Mouse (Mus musculus): ENCODE results near the gene Ltbp4.

Gene Ltbp4

DNA sequence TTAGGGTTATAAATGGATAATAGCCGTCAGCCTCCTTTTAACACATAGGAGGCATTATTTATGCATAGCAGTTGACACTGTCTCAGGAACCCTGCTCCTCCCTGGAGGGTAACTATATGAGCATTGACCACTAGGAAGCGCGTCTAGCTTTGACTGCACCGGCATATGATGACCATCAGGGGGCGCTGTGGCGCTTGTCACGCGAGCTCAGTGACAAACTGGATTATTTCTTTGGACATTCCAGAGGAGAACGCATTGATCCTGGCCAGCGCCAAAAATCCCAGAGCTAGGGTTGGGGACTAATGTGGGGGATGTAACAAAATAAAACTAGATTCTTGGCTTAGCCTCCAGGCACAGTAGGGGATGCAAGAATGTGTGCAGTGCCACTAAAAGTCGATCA, 35.3 kb downstream of the Ltbp4 start:
- in situ Hi-C loops (cut with MboI, MseI) = no loop called here

DNA sequence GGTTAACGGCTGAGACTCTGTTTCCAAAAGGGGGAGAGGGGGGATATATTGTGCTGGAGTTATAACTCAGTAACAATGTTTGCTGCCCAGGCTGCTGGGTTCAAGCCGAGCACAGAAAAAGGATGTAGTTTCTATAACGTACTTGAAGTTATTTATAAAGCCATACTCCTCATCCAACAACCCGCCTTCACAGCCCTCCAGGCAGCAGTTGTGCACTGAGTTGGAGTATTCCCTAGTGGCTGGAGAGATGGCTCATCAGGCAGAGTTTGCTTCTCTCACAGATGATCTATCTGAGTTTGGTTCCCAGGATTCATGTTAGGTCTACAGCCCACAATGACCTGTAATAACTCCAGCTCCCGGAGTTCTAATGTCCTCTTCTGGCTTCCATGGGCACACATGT, 36.7 kb downstream of the Ltbp4 start:
- in situ Hi-C loops (cut with MboI, MseI) = no loop called here

DNA sequence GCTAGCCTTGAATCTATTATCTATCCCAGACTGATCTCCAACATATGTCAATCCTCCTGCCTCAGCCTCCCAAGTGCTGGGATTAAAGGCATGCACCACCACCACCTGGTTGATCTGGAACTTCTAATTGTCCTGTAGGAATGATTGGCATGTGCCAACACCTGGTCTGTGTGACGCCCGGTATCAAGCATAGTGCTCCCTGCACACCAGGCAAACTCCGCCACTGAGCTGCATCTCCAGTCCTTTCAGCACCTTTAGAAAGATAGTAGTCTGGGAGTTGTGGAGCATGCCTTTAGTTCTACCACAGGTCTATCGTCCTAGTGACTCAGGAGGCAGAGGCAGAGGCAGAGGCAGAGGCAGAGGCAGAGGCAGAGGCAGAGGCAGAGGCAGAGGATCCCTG, 37.1 kb downstream of the Ltbp4 start:
- in situ Hi-C loops (cut with MboI, MseI) = no loop called here

DNA sequence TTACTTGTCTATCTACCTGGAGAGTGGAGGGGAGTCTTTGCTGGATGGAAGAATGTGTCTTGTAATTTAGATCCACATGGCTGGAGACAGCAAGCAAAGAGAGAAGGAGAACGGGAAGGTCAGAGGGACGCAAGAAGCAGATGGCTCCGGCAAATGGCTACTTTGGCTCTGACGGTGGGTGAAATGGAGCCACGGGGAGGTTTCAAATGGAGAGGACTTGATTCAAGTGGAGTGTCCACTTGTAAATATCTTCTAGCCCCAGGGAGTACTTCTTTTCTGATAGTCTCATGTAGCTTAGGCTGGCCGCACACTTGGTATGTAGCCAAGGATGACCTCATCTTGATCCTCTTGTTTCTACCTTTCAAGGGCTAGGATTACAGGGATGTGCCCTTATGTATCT, 38.7 kb downstream of the Ltbp4 start:
- in situ Hi-C loops (cut with MboI, MseI) = loop anchor here (10.0 kb wide), 2 partner anchors 734 to 1204 kb away; no protein-coding TSS in a partner anchor

DNA sequence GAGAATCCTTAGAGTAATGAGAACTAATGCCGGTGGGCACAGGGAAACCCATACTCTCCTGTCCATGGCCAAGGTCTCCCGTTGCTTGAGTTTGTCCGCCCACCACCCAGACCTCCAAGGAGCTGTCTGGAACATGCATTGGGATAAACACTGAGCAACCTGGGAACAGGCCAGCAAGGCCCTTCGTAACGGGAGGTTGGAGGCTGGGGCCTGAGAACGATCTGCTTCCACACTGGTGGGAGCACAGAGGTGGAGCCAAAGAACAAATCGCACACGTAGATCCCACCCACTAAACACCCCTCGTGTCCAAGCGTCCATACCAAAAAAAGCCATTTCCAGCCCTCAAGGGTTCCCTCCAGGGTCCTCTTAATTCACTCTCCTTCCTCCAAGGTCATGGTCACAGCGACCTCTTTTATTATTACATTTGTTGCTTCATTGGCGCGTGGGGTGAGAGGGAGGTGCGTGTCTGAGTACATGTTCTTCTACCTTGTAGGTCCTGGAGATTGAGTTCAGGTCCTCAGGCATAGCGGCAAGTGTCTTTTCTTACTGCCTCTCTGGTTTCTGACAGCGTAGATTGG, 39.4 kb downstream of the Ltbp4 start:
- in situ Hi-C loops (cut with MboI, MseI) = loop anchor here (10.0 kb wide), 2 partner anchors 733 to 1203 kb away; no protein-coding TSS in a partner anchor

DNA sequence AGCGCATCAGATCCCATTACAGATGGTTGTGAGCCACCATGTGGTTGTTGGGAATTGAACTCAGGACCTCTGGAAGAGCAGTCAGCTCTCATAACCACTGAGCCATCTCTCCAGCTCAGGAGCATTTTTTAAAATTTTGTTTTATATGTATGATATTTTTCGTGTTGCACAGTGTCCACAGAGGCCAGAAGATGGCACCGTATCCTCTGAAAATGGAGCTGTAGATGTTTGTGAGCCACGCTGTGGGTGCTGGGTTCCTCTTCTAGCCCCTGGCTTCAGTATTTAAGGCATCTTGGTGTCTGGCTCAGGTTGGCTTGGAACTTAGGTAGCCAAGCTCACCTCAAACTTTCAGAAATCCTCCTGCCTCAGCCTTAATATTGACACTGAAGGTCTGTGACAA, 41.0 kb downstream of the Ltbp4 start:
- in situ Hi-C loops (cut with MboI, MseI) = loop anchor here (10.0 kb wide), 2 partner anchors 732 to 1202 kb away; no protein-coding TSS in a partner anchor

DNA sequence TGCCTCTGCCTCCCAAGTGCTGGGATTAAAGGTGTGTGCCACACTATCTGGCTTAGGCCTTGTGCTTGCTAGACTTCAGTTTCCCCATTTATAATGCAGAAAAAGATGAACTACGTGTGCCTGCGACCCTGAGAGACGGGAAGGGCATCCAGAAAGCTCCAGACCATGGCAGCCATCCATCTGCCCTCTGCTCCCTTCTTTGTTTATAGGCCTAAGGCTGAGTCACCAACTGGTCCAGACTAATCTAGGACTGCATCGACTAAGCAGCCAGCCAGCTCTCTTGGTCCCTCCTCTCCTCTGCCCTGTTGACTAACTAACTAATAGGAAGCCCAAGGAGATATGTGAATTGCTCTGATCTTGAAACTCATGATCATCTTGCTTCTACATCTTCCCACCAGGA, 41.5 kb downstream of the Ltbp4 start:
- in situ Hi-C loops (cut with MboI, MseI) = loop anchor here (10.0 kb wide), 2 partner anchors 731 to 1201 kb away; no protein-coding TSS in a partner anchor

DNA sequence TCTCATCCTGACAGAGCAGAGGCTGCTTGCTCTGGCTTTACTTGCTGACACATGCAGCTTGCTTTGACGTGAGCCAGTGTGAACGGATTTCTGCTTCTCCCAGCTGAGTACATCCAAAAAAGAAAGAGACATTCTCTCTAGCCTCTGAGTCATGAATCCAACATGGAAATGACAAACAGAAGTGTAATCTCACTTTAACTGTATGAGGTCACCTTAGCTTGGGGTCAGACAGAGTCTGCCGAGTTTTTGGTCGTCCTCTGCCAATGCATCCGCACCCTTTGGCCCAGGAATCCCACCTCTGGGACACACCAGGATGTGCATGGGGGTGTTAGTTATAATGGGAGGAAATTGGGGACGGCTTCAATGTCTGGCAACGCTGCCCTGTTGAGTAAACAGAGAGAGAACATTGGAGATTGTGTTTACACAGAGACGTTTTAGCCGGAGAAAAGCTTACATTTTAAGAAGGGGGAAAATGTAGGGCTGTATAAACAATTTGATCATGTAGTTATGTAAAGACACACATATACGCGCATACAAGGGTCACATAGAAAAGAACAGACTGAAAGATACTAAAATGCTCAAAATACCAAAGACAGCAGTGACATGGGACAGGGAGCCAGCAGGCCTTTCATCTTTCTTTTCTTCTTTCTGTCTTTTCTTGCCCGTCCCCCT, 45.6 kb downstream of the Ltbp4 start:
- in situ Hi-C loops (cut with MboI, MseI) = loop anchor here (10.0 kb wide), 2 partner anchors 727 to 1197 kb away; no protein-coding TSS in a partner anchor

DNA sequence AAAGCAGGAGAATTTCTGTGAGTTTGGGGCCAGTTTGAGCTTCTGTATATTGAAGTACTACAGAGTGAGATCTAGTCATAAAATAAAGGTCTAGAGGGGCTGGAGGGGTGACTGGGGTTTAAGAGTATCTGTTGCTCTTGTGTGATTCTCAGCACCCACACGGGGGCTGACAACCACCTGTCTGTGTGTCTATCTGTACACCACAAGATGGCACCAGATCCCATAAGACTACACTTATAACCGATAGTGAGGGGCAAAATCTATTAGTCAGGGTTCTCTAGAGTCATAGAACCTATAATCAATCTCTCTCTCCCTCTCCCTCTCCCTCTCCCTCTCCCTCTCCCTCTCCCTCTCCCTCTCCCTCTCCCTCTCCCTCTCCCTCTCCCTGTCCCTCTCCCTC, 46.9 kb downstream of the Ltbp4 start:
- in situ Hi-C loops (cut with MboI, MseI) = loop anchor here (10.0 kb wide), 2 partner anchors 726 to 1196 kb away; no protein-coding TSS in a partner anchor

DNA sequence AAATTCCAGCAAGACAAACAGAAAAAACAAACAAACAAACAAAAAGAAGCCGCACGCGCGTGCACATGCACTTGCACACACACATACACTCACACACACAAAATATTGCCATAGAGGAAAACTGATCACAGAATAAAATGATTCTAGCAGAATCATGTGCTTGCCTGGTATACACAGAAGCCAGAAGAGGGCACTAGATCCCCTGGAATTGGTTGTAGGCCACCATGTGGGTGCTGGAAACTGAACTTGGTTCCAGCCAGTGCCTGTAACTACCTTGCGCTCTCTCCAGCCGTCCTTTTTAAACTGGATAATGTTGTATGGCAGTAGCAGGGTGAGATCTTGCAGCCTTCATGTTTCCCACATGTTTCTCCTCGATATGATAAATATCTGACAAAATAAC, 48.8 kb downstream of the Ltbp4 start:
- in situ Hi-C loops (cut with MboI, MseI) = no loop called here

DNA sequence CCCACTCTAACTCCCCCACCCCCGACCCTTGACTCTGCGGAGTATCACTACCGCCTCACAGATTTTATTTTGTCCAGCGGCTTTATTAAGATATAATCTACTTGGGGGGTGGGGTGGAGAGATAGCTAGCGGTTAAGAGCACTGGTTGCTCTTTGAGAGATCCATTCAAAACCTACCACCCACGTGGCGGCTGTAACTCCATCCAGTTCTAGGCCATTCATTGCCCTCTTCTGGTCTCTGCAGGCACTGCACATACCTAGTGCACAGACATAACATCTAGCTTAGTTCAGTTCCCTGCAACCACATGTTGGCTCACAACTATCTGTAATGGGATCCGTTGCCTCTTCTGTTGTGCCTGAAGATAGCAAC, 51.8 kb downstream of the Ltbp4 start:
- in situ Hi-C loops (cut with MboI, MseI) = no loop called here

DNA sequence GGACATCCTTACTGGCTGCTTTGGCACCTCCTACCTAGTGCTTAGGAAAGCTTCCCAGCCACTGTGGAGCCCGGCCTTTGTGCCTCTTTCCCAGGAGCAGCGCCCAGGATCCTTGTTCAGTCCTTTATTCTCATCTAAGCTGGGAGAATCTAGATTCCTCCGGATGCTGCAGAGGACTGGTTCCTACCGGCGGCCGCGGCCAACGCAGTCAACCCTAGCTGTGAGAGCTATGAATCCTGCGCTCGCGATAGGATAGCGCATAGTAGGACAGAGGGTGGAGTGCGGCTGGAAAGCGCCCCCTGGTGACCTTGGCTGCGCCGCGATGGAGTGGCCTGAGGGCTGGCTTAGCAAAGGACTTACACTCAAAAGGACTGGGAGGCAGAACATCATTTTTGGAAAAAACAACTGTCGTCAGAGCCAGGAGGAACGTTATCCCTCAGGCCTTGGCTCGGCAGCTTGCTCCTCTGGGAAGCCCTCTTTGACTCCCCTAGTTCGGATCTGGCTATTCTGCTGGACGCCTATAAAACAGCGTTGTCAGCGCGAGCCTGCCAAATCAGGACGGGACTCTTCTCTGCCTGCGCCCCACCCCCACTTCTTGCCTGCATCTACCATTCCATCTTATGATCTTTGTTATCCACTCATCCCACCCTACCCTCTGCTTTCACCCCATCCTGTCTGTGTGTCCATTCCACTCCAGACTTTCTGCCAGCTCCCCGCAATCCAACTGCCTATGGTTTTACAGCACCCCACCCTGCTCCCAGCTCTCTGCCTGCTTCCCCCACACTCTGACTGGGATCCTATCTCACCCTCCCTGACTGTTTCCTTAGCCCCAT, 52.4 kb downstream of the Ltbp4 start:
- in situ Hi-C loops (cut with MboI, MseI) = no loop called here

DNA sequence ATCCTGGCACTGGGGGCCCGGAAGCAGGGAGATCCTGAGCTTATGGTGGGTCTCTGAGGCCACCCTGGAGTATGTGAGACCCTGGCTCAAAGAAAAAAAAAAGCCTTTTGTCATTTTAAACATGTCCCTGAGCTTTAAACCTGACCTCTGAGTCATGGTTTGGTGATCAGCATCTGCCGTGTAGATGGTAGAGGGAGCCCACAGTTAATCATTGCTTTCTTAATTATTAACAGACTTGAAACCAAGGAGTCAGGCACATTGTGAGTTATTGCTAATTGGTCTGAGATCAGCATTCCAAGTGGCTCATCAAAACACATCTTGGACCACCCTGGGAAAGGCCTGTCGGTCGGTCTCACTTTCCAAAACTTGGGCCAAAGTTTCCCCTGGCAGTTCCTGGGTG, 55.3 kb downstream of the Ltbp4 start:
- in situ Hi-C loops (cut with MboI, MseI) = no loop called here

DNA sequence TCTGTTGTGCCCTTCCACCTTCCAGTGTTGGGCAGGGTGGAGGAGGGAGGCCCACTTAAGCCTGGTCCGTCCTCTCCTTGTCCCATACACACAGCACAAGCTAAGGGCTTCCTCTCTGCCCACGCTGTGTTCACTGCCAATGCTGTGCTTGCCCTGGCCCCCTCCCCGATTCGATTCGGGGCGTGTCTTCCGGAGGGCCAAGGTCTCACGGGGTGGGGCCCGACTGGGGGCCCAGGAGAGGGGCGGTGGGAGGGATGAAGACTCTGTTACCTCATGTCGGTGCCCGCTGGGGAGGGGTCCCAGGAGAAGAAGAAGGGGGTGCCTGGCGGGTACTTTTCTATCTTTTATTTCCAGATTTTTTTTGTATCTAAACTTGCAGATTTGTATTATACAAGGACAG, 55.8 kb downstream of the Ltbp4 start:
- in situ Hi-C loops (cut with MboI, MseI) = no loop called here

DNA sequence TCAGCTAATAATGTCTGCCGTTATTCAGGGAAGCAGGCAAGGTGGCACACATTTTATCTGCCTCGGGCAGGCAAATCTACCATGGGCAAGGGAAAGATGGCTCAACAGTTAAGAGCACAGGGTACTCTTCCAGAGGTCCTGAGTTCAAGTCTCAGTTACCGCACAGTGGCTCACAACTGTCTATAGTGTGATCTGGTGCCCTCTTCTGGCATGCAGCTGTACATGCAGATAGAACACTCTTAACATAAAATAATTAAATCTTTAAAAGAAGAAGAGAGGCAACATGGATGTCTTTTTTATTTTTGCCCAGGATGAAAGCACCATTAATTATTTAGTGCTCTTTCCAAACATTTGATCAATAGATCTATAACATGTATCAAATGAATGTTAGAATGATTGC, 60.3 kb downstream of the Ltbp4 start:
- in situ Hi-C loops (cut with MboI, MseI) = loop anchor here (10.0 kb wide), 1 partner anchor 502 kb away; no protein-coding TSS in a partner anchor

DNA sequence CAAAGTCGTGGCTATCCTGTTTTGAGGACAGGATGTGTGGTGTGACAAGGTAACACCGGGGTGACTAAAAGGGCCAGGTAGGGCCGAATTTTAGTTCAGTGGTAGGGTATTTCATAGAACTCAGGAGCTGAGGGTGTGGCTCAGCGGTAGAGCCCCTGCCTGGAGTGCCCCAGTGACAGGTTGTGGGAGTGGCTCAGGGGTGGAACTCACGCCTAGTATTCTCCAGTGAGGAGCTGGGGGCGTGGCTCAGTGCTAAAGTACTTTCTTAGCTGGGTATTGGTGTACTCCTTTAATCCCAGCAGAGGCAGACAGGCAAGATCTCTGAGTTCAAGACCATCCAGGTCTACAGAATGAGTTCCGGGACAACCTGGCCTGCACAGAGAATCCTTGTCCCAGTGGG, 61.5 kb downstream of the Ltbp4 start:
- in situ Hi-C loops (cut with MboI, MseI) = loop anchor here (10.0 kb wide), 1 partner anchor 501 kb away; no protein-coding TSS in a partner anchor

DNA sequence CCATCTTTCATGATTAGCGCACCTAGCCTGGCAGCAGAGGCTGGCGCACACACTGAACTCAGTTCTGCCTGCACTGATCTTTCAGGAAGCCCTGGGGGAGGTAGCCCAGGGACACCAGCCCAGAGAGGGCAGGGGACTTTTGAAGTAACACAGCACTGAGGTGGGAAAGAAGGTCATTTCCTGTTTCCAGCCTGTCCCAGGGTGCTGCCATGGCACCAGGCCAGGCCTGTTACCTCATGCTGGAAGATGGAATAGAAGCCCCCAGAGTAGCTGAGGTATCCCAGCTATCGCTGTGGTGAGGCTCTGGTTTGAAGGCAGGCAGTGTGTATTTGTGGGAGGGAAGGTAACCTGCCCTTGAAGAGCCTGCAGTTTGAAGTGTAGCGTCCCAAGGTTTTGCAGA, 62.6 kb downstream of the Ltbp4 start:
- in situ Hi-C loops (cut with MboI, MseI) = loop anchor here (10.0 kb wide), 1 partner anchor 500 kb away; no protein-coding TSS in a partner anchor

DNA sequence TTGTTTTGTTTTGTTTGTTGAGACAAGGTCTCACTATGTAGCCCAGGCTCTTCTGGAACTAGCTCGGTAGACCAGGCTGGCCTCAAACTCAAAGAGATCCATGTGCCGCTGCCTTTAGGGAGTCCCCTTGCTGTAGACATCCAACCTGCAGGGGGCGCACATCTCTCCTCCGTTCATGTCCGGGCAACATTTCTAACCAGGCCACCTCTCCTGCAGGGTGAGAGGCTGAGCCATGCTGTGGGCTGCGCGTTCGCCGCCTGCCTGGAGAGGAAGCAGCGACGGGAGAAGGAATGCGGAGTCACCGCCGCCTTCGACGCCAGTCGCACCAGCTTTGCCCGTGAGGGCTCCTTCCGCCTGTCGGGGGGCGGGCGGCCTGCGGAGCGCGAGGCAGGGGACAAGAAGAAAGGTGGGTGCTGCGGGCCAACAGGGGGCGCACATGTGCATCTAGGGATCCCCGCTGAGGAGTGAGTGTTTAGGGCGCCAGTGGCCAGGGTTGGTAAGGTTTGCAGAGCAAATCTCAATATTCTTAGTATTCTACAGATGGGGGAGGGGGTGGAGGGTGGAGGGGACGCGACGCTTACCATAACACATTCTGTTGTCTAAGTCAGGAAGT, 63.6 kb downstream of the Ltbp4 start:
- in situ Hi-C loops (cut with MboI, MseI) = loop anchor here (10.0 kb wide), 1 partner anchor 499 kb away; no protein-coding TSS in a partner anchor

DNA sequence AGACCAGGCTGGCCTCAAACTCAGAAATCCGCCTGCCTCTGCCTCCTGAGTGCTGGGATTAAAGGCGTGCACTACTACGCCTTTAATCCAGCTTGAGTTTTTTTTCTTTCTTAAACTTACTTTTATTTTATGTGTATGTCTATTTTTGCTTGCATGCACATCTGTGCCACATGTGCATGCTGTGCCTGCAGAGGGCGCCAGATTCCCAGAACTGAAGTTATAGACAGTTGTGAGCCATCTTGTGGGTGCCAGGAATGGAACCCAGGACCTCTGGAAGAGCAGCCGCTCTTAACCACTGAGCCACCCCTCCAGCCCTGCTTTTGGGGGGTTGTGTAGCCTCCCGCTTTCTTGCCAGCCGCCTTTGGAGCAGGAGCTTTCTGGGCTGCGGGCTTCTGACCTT, 66.1 kb downstream of the Ltbp4 start:
- in situ Hi-C loops (cut with MboI, MseI) = loop anchor here (10.0 kb wide), 1 partner anchor 497 kb away; no protein-coding TSS in a partner anchor

DNA sequence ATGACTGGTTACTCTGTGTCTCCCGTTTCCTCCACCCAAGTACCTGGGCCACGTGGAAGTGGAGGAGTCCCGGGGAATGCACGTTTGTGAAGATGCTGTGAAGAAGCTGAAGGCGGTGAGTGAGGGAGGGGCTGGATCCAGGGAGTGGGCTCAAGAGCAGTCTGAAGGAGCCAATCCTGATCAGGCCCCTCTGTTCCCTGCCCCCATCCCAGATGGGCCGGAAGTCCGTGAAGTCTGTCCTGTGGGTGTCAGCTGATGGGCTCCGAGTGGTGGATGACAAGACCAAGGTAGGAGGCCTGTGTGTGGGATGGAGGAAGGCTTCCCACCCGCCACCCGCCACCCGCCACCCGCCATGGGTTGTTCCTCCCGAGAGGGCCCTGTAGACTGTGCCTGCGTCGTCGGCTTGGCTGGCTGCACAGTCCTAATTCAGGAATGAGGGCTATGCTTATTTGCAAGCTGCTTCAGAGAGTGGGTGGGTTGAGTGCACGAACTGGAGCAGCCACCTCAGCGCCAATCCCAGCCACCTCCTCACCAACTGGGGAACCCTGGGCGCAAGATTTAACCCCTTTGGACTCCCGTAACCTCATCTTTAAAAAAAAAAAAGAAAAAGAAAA, 70.9 kb downstream of the Ltbp4 start:
- in situ Hi-C loops (cut with MboI, MseI) = no loop called here

DNA sequence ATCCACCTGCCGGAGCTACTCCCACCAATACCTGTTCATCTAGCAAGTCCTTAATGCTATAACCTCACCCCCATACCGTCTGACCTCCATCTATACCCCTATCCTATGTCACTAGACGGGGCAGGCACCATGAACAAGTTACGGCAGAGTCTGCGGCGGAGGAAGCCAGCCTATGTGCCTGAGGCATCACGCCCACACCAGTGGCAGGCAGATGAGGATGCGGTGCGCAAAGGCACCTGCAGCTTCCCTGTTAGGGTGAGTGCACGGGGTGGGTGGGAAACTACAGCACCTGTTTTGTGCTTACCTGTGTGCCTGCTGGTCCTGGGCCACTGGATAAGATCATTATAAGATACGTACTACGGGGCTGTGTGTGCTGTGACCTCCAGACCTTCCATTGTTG, 72.7 kb downstream of the Ltbp4 start:
- in situ Hi-C loops (cut with MboI, MseI) = no loop called here
